Mouse (Mus musculus) stomach, postnatal 0 days (tissue): Measurements from ENCODE around the gene Rnase10. TPM values are rescaled to one million over a fixed set of nuclear protein-coding genes. Genes with fewer than 3 reads are reported as not detected.
"Not testable (repeated sequence)": the region's sequence is repeated elsewhere in the genome, so short reads cannot be mapped to it uniquely, and the experiment has no call there.

Experiments
- ATAC-seq: fragments of 200-750 bp; cut with Nextera tagmentation; 2 replicates; pipeline ENCODE4 v1.8.0; 2017; ENCODE audit not compliant: low FRiP score, low TSS enrichment
- DNase-seq: peaks from one replicate; pipeline ENCODE4 v3.0.0-alpha.2; 2016; ENCODE audit warnings: low spot score
- H3K27ac ChIP-seq: fragments of 300-500 bp; sonication (generic); replicated peaks from 2 replicates; pipeline ENCODE4 v1.5.1; 2014; ENCODE audit warnings: mild to moderate bottlenecking, control low read depth
- H3K27me3 ChIP-seq: fragments of 300-500 bp; sonication (generic); 2 replicates; pipeline ENCODE4 v1.6.1; 2014; ENCODE audit warnings: low read length; ENCODE audit not compliant: control insufficient read depth, insufficient read depth
- H3K36me3 ChIP-seq: fragments of 300-500 bp; sonication (generic); 2 replicates; pipeline ENCODE4 v1.6.1; 2014; ENCODE audit warnings: low read length, mixed read lengths; ENCODE audit not compliant: control insufficient read depth, insufficient read depth
- H3K4me1 ChIP-seq: fragments of 300-500 bp; sonication (generic); replicated peaks from 2 replicates; pipeline ENCODE4 v1.6.1; 2014; ENCODE audit warnings: antibody characterized with exemption; ENCODE audit not compliant: control insufficient read depth, insufficient read depth
- H3K4me2 ChIP-seq: fragments of 300-500 bp; sonication (generic); replicated peaks from 2 replicates; pipeline ENCODE4 v1.6.1; 2014; ENCODE audit warnings: low read depth, mild to moderate bottlenecking, control low read depth, moderate library complexity
- H3K4me3 ChIP-seq: fragments of 300-500 bp; sonication (generic); 2 replicates; pipeline ENCODE4 v1.5.1; 2014; ENCODE audit warnings: low read depth, low read length, control low read depth
- H3K9ac ChIP-seq: fragments of 300-500 bp; sonication (generic); 2 replicates; pipeline ENCODE4 v1.6.1; 2014; ENCODE audit warnings: mild to moderate bottlenecking, low read length, control low read depth, mixed read lengths
- H3K9me3 ChIP-seq: fragments of 300-500 bp; sonication (generic); 2 replicates; pipeline ENCODE4 v1.6.1; 2016; ENCODE audit warnings: low read length; ENCODE audit not compliant: control insufficient read depth
- CTCF ChIP-seq: IDR thresholded peaks from 2 replicates; pipeline ENCODE4 v1.5.1; 2016; ENCODE audit warnings: antibody characterized with exemption, low read depth, mild to moderate bottlenecking, moderate library complexity
- EP300 ChIP-seq: optimal IDR thresholded peaks from 2 replicates; pipeline ENCODE3; 2016; ENCODE audit warnings: antibody characterized with exemption
- WGBS: fragments of 180-500 bp; shearing (Covaris S2); extraction: QIAGEN DNeasy Blood & Tissue Kit; methylation state at CpG from one replicate; pipeline ENCODE4 v1.1.7; 2014; 5-methylcytosine and 5-hydroxymethylcytosine counted together
- polyA plus RNA-seq: library from polyadenylated mRNA; unstranded; fragments of >200 nt; fragmentation: Nextera tagmentation; extraction: Ambion mirVana; gene quantifications from 2 replicates; pipeline ENCODE4 v1.2.1, GENCODE M21; 2015

The Rnase10 gene
- polyA plus RNA-seq, 1 experiment from 2014 or later, result 0.11 TPM

GRCm38 (mm10) chr14:50997999-50998666 is 9.4 kb upstream of the Rnase10 start:
- WGBS, result 62% methylated on average over 2 of the region's 2 CpGs
- Histone ChIP-seq H3K4me3 (no peak overlapping the region), H3K27me3 (no peaks in the 10 kb centered on the region)

GRCm38 (mm10) chr14:51007914-51008713 is 563 bp downstream of the Rnase10 start:
- Histone ChIP-seq H3K9me3 (no peaks in the 10 kb centered on the region), H3K4me1 (0 out of 2 replicates have a peak, but pooled peaks cover 8% of the 10 kb centered on the region), H3K4me3 (no peak overlapping the region), H3K9ac (no peak overlapping the region), H3K27ac (peak overlapping the region; percentile 93), H3K36me3 (no peaks in the 10 kb centered on the region), H3K4me2 (no peak overlapping the region; the same call in 1 of the 2 replicates), H3K27me3 (no peaks in the 10 kb centered on the region)
- ATAC-seq (peak; percentile 91), DNase-seq (peak; percentile 26)
- TF ChIP-seq EP300 (peak; percentile 42), CTCF (no peak)
- 26% methylated on average over 13 of the region's 13 CpGs for WGBS

More at GRCm38 (mm10) chr14:50997999-50998666, 9.4 kb upstream of the Rnase10 start:
- TF ChIP-seq EP300 (no peak), CTCF (no peak)
- no peaks in the 10 kb centered on the region for H3K9me3 ChIP-seq
- no peak overlapping the region for H3K4me2 ChIP-seq
- ATAC-seq (no peak), DNase-seq (no peak)
- H3K36me3 ChIP-seq, result no peaks in the 10 kb centered on the region
- no peak overlapping the region for H3K9ac ChIP-seq
- no peaks in the 10 kb centered on the region for H3K4me1 ChIP-seq
- no peak overlapping the region for H3K27ac ChIP-seq

- ATAC-seq (no peak), DNase-seq (no peak)
- no peak overlapping the region for H3K9ac ChIP-seq
- no peak overlapping the region for H3K4me3 ChIP-seq
- H3K27me3 ChIP-seq, result no peaks in the 10 kb centered on the region
- H3K36me3 ChIP-seq, result no peaks in the 10 kb centered on the region
- 0 out of 2 replicates have a peak, but pooled peaks cover 8% of the 10 kb centered on the region for H3K4me1 ChIP-seq
- no peak overlapping the region for H3K4me2 ChIP-seq
- no peaks in the 10 kb centered on the region for H3K9me3 ChIP-seq
- TF ChIP-seq EP300, result no peak
- no peak for TF ChIP-seq CTCF
- 48% methylated on average over 4 of the region's 4 CpGs for WGBS
- H3K27ac ChIP-seq, result peak overlapping the region; percentile 93
Observed at GRCm38 (mm10) chr14:51008781-51009180, 1.2 kb downstream of the Rnase10 start.

- H3K27ac ChIP-seq, result no peak overlapping the region; the same call in none of the 2 replicates
- DNase-seq (no peak), ATAC-seq (no peak)
- TF ChIP-seq CTCF (no peak), EP300 (no peak)
- H3K9ac ChIP-seq, result no peak overlapping the region
- no peaks in the 10 kb centered on the region for H3K9me3 ChIP-seq
- H3K36me3 ChIP-seq, result no peaks in the 10 kb centered on the region
- H3K4me2 ChIP-seq, result no peak overlapping the region
- H3K4me1 ChIP-seq, result 0 out of 2 replicates have a peak, but pooled peaks cover 8% of the 10 kb centered on the region
- no peaks in the 10 kb centered on the region for H3K27me3 ChIP-seq
- no peak overlapping the region for H3K4me3 ChIP-seq
- WGBS, result 79% methylated on average over 6 of the region's 6 CpGs
Observed at GRCm38 (mm10) chr14:51009572-51009971, 2.0 kb downstream of the Rnase10 start.

GRCm38 (mm10) chr14:51014724-51015123 is 7.2 kb downstream of the Rnase10 start:
- ATAC-seq, H3K27ac ChIP-seq, H3K27me3 ChIP-seq, H3K4me3 ChIP-seq, H3K9me3 ChIP-seq, H3K36me3 ChIP-seq, DNase-seq, H3K4me1 ChIP-seq, H3K4me2 ChIP-seq, H3K9ac ChIP-seq: not testable (repeated sequence)
- WGBS, result 67% methylated on average over 3 of the region's 3 CpGs

- no peak overlapping the region for H3K9ac ChIP-seq
- H3K36me3 ChIP-seq, result no peaks in the 10 kb centered on the region
- no peaks in the 10 kb centered on the region for H3K9me3 ChIP-seq
- no peaks in the 10 kb centered on the region for H3K4me1 ChIP-seq
- TF ChIP-seq EP300 (no peak), CTCF (no peak)
- H3K4me2 ChIP-seq, result no peak overlapping the region
- no peaks in the 10 kb centered on the region for H3K27me3 ChIP-seq
- no peak for DNase-seq
- no peak for ATAC-seq
- H3K4me3 ChIP-seq, result no peak overlapping the region
- H3K27ac ChIP-seq, result no peak overlapping the region
Observed at GRCm38 (mm10) chr14:51015780-51016179, 8.2 kb downstream of the Rnase10 start.
